Mouse (Mus musculus) myocyte (in vitro differentiated cells): ENCODE measurements around the gene Capzb.

Experiments used
- CEBPB ChIP-seq: IDR thresholded peaks from 2 replicates; pipeline ENCODE4 v1.6.1; 2011; ENCODE audit warnings: mild to moderate bottlenecking, moderate library complexity; ENCODE audit not compliant: poor library complexity, insufficient read depth, severe bottlenecking
- E2F4 ChIP-seq: IDR thresholded peaks from one replicate; pipeline ENCODE4 v1.6.1; 2011; ENCODE audit warnings: mild to moderate bottlenecking, control low read depth, moderate library complexity; ENCODE audit not compliant: insufficient read depth
- MAX ChIP-seq: IDR thresholded peaks from one replicate; pipeline ENCODE4 v1.6.1; 2011; ENCODE audit warnings: low read depth, mild to moderate bottlenecking, control low read depth
- MYOD1 ChIP-seq, 3 experiments: IDR thresholded peaks; one replicate each; pipeline ENCODE4 v1.6.1; 2011; ENCODE audit warnings: control low read depth in 2 of 3, low read depth in 2 of 3, mild to moderate bottlenecking in 2 of 3, moderate library complexity in 1 of 3; ENCODE audit not compliant: insufficient read length in 2 of 3, control insufficient read depth in 1 of 3
- MYOG ChIP-seq, 3 experiments: IDR thresholded peaks; one replicate each; pipeline ENCODE4 v1.6.1; 2011; ENCODE audit warnings: control low read depth in 2 of 3, low read depth in 2 of 3, mild to moderate bottlenecking in 2 of 3; ENCODE audit not compliant: insufficient read length in 2 of 3, control insufficient read depth in 1 of 3, insufficient read depth in 1 of 3
- POLR2A ChIP-seq: IDR thresholded peaks from one replicate; pipeline ENCODE4 v1.6.1; 2011; ENCODE audit warnings: low read depth, mild to moderate bottlenecking, control low read depth, moderate library complexity; ENCODE audit not compliant: insufficient read length
- POLR2AphosphoS2 ChIP-seq: IDR thresholded peaks from one replicate; pipeline ENCODE4 v1.6.1; 2011; ENCODE audit warnings: low read depth, control low read depth; ENCODE audit not compliant: insufficient read length
- SRF ChIP-seq: IDR thresholded peaks from one replicate; pipeline ENCODE4 v1.6.1; 2011; ENCODE audit warnings: low read depth; ENCODE audit not compliant: control insufficient read depth, insufficient read length
- TCF12 ChIP-seq: IDR thresholded peaks from one replicate; pipeline ENCODE4 v1.6.1; 2011; ENCODE audit warnings: mild to moderate bottlenecking, control low read depth; ENCODE audit not compliant: poor library complexity, insufficient read depth, severe bottlenecking
- TCF3 ChIP-seq: IDR thresholded peaks from one replicate; pipeline ENCODE4 v1.6.1; 2011; ENCODE audit warnings: low read depth, control low read depth; ENCODE audit not compliant: insufficient read length
- USF1 ChIP-seq: IDR thresholded peaks from one replicate; pipeline ENCODE4 v1.6.1; 2011; ENCODE audit warnings: low read depth, mild to moderate bottlenecking, control low read depth, moderate library complexity

GRCm38 (mm10) chr4:139241678-139242606 lies 49.2 kb downstream of the Capzb start:
- TF ChIP-seq TCF3: no peak
- no peak for TF ChIP-seq POLR2A
- TF ChIP-seq MAX: no peak
- no peak for TF ChIP-seq USF1
- TF ChIP-seq MYOD1 (IDR thresholded peaks at IDR 0.05; ENCODE audit: control insufficient read depth in 1 of 3, insufficient read length in 2 of 3, low read depth in 2 of 3): no peak
- TF ChIP-seq MYOG (IDR thresholded peaks at IDR 0.05; ENCODE audit: control insufficient read depth in 1 of 3, insufficient read depth in 1 of 3, insufficient read length in 2 of 3, low read depth in 2 of 3): no peak
- no peak for TF ChIP-seq SRF
- no peak for TF ChIP-seq CEBPB
- no peak for TF ChIP-seq POLR2AphosphoS2
- no peak for TF ChIP-seq E2F4
- TF ChIP-seq TCF12: no peak
